Mouse (Mus musculus): ENCODE measurements at regions not wholly inside any gene's neighbourhood (a gene's known extent, or its start where the extent isn't known, plus 50 kb on each side); places are given as distances from the start of the nearest gene placed in this dataset.
"Not testable (repeated sequence)": the region's sequence is repeated elsewhere in the genome, so short reads cannot be mapped to it uniquely, and the experiment has no call there.

DNA sequence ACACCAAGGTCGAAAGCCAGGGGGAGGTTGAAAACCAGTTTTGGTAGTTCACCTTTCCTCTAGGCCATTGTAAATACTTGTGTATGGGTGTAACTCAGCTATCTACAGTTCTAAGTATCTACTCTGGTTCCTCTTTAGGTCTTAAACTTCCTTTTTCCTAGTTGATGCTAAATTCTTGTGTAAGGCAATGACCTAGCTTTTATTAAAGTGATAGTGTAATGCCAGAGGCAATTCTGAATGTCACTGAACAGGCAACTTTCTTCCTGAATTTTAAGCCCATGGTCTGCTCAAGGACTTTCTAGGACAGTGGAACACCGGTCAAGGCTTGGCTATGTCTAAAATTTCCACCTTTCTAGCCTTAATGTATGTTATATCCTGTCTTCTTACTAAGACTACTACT is 66.6 kb upstream of the Zfp706 start:
- TF ChIP-seq POLR2A (IDR thresholded peaks at IDR 0.05; ENCODE audit: borderline replicate concordance, low read depth, low read length); CTCF (IDR thresholded peaks at IDR 0.05; ENCODE audit: low read depth, low read length): not testable (repeated sequence)

All from bone marrow macrophage, adult 2 months (primary cell).